Mouse (Mus musculus): ENCODE data around the gene Gm12253. TPM values are rescaled to one million over a fixed set of nuclear protein-coding genes. Genes with fewer than 3 reads are reported as not detected.

Gene Gm12253
- polyA plus RNA-seq (2017; shearing (Covaris generic)), result not detected

DNA sequence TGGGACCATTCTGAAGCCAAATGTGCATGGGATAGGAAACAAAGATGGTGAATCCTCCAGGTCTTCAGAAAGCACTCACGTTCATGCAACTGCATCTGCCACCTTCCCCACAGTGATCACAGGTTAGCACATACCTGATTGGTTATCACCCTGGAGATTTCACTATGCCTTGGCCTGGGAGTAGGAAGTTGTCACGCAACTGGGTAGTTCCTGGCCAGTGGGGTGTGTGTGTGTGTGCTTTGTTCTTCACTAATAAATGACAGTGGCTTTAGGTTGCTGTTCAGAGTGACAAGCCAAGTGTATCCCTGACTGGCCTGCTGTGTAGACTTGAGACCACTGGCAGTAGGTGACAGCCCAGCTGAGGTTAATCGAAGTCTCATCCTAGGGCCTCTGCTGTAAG, at the start of gene Gm12253:
TSS of gene Gm12253 (plus strand) at position 301 of the 400 bp plus-strand sequence.

DNA sequence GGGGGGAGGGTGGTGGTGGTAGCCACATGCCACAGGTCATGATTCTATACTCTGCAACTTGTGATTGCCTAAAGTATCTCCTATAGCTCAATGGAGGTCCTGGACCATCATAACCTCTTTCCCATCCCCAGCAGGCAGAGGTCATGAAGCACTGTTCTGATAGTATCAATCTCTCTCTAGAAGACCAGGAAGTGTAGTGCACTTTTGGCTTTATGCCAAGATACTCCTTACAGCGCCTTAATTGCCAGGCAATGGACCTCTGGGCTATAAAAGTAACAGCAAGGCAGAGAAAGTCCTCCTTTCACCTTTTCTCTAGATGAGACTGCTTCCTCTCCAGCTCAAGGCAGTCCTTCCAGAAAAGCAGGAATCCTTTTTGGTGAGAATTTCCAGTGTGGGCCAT, 11.5 kb upstream of the Gm12253 start, which contains the start of gene 1810065E05Rik:
TSS of gene 1810065E05Rik (plus strand) at position 297 of the 400 bp plus-strand sequence.

DNA sequence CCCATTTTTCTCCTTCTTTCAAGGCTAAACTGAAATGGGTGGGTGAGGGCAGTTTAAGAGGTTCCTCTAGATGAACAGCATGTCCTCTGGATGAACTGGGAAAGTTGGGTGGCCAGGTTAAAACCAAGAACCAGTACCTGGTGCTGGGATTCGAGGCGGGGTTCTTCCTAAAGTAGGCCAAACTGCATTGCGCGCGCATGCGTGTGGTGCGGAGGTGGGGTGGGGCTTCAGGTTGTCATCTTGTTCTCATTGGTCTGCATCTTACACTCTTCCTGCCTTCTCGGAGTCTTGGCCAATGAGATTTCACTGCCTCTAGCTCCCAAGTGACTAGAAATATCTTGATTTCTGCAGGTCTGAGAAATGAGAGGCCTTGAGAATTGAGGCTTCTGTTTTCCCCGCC, 20.4 kb downstream of the Gm12253 start, which contains the start of gene Lypd9:
TSS of gene Lypd9 (minus strand) at position 165 of the 400 bp plus-strand sequence.

DNA sequence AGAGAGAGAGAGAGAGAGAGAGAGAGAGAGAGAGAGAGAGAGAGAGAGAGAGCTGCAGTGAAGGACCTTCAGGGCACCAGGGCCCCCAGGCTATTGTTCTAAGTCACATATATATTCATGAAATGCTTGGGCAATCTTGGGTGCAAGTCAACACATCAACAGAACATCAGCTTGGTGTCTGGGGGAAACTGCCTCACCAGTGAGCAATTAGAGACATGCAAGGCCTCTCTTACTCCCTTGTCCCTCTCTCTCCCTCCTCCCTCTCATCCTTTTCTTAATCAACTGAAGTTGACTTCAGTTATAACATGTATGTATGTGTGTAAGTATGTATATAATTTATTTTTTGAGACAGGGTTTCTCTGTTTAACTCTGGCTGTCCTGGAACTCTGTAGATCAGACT, 29.8 kb downstream of the Gm12253 start, which contains the start of gene Olfr30:
TSS of gene Olfr30 (minus strand) at position 101 of the 400 bp plus-strand sequence.

Other genes with a start within 250 kb of the Gm12253 start
- 494 TPM for gene Igtp, start 233.0 kb upstream of the Gm12253 start, polyA plus RNA-seq (2017; shearing (Covaris generic))
- gene Irgm2, start 232.9 kb upstream of the Gm12253 start, polyA plus RNA-seq (2017; shearing (Covaris generic)), result 86.2 TPM
- gene 4930438A08Rik, start 157.8 kb upstream of the Gm12253 start, polyA plus RNA-seq (2017; shearing (Covaris generic)), result not detected
- gene Zfp692, start 125.5 kb upstream of the Gm12253 start, polyA plus RNA-seq (2017; shearing (Covaris generic)), result 28.5 TPM
- 48.2 TPM for gene Zfp672, start 102.2 kb upstream of the Gm12253 start, polyA plus RNA-seq (2017; shearing (Covaris generic))
- 30.7 TPM for gene Sh3bp5l, start 101.8 kb upstream of the Gm12253 start, polyA plus RNA-seq (2017; shearing (Covaris generic))
- not detected for gene Lypd8, start 53.5 kb upstream of the Gm12253 start, polyA plus RNA-seq (2017; shearing (Covaris generic))
- gene 1810065E05Rik, start 11.4 kb upstream of the Gm12253 start, polyA plus RNA-seq (2017; shearing (Covaris generic)), result not detected
- gene Lypd9, start 20.4 kb downstream of the Gm12253 start, polyA plus RNA-seq (2017; shearing (Covaris generic)), result not detected
- gene Olfr30, start 29.7 kb downstream of the Gm12253 start, polyA plus RNA-seq (2017; shearing (Covaris generic)), result not detected
- gene Olfr332, start 60.0 kb downstream of the Gm12253 start, polyA plus RNA-seq (2017; shearing (Covaris generic)), result not detected
- not detected for gene Olfr331, start 70.0 kb downstream of the Gm12253 start, polyA plus RNA-seq (2017; shearing (Covaris generic))
- not detected for gene Olfr330, start 102.3 kb downstream of the Gm12253 start, polyA plus RNA-seq (2017; shearing (Covaris generic))
- not detected for gene Olfr329-ps, start 113.9 kb downstream of the Gm12253 start, polyA plus RNA-seq (2017; shearing (Covaris generic))
- gene Olfr328, start 123.1 kb downstream of the Gm12253 start, polyA plus RNA-seq (2017; shearing (Covaris generic)), result not detected
- 0.26 TPM for gene Olfr224, start 138.0 kb downstream of the Gm12253 start, polyA plus RNA-seq (2017; shearing (Covaris generic))
- not detected for gene Olfr325, start 145.2 kb downstream of the Gm12253 start, polyA plus RNA-seq (2017; shearing (Covaris generic))
- gene Olfr324, start 162.6 kb downstream of the Gm12253 start, polyA plus RNA-seq (2017; shearing (Covaris generic)), result not detected
- not detected for gene 2210407C18Rik, start 183.5 kb downstream of the Gm12253 start, polyA plus RNA-seq (2017; shearing (Covaris generic))
- not detected for gene Olfr323, start 197.9 kb downstream of the Gm12253 start, polyA plus RNA-seq (2017; shearing (Covaris generic))
- gene Trim58, start 207.9 kb downstream of the Gm12253 start, polyA plus RNA-seq (2017; shearing (Covaris generic)), result not detected
- gene Olfr322, start 226.2 kb downstream of the Gm12253 start, polyA plus RNA-seq (2017; shearing (Covaris generic)), result not detected
- gene Olfr320, start 248.5 kb downstream of the Gm12253 start, polyA plus RNA-seq (2017; shearing (Covaris generic)), result not detected

All from inflammation-experienced regulatory T-cells, adult 16 weeks (primary cell).